Mouse (Mus musculus) lung, adult 2 months (tissue): ENCODE results near the gene Tagap1. TPM values are rescaled to one million over a fixed set of nuclear protein-coding genes. Genes with fewer than 3 reads are reported as not detected.
"Not testable (repeated sequence)": the region's sequence is repeated elsewhere in the genome, so short reads cannot be mapped to it uniquely, and the experiment has no call there.

Source experiments
- DNase-seq: peaks from one replicate; pipeline ENCODE4 v3.0.0; 2022
- H3K4me1 ChIP-seq: fragments of 200-500 bp; 2 replicates; pipeline ENCODE4 v1.6.1; 2011; ENCODE audit warnings: low read length; ENCODE audit not compliant: control insufficient read depth, insufficient read depth
- H3K4me3 ChIP-seq: fragments of 200-500 bp; replicated peaks from 2 replicates; pipeline ENCODE3; 2011; ENCODE audit warnings: low read depth, mild to moderate bottlenecking, control low read depth, low read length; ENCODE audit errors: extremely low read depth
- CTCF ChIP-seq: fragments of 200-500 bp; IDR thresholded peaks from 2 replicates; pipeline ENCODE4 v1.5.1; 2011; ENCODE audit warnings: mild to moderate bottlenecking, low read length, control low read depth; ENCODE audit not compliant: insufficient read depth
- POLR2A ChIP-seq: fragments of 200-500 bp; IDR thresholded peaks from 2 replicates; pipeline ENCODE4 v1.6.1; 2011; ENCODE audit warnings: low read depth, mild to moderate bottlenecking, control low read depth, low read length, borderline replicate concordance; ENCODE audit errors: extremely low read depth
- WGBS: fragments of 180-500 bp; shearing (Covaris S2); methylation state at CpG from one replicate; pipeline ENCODE4 v1.1.7; 2018; 5-methylcytosine and 5-hydroxymethylcytosine counted together
- polyA plus RNA-seq: library from polyadenylated mRNA; depleted of rRNA; stranded (reverse); fragments of >200 nt; gene quantifications from 2 replicates; pipeline ENCODE4 v1.2.3, GENCODE M21; 2012

The Tagap1 gene
- polyA plus RNA-seq, 1 experiment: 13.1 TPM

DNA sequence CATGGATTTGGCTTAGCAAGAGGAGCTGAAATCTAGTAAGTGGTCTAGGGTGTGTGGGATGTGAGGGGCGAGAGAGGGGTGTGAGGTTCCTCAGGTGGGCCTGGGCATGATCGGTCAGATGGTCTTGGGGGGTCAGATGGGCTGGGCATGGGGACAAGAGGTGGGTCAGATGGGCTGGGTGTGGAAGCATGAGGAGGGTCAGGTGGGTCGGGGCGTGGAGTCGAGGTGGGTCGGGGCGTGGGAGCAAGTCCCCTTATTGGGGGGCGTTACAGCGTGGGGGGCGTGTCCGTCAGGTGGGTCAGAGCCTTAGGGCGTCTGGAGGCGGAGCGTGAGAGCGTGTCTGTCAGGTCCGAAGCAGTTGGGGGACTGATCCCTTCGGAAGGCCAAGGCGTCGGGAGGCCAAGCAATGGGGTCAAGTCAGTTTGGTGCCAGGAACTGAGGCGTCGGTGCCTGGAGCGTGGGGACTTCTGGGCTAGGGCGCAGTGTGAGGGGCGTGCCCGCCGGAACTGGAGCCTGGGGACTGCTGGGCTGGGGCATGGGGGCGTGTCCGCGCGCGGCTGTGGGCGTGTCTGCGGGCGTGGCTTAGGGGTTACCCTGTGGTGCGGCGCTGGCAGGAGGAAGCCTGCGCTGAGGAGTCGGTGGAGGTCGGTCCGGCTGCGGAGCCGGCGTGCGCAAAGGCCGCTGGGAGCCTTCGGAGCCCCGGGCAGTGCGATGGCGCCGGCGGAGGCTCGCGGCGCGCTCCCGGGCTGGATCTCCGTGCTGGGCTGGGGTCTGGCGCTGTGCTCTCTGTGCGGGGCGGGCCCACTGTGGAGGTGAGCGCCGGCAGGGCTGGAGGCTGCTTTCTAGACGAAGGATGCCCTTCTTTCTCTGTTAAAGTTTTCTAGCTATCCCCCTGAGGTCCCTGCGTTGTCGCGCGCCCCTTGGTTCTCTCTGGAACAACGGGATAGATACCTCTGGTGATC lies 17.6 kb upstream of the Tagap1 start, which contains the start of gene Gm49721:
TSS of gene Gm49721 (plus strand) at position 618 of the 962 bp plus-strand sequence.
- WGBS: 2% methylated on average over 53 of the region's 68 CpGs
- TF ChIP-seq POLR2A: peak; percentile 22; the same call in 1 of the 2 replicates
- not testable (repeated sequence) for H3K4me3 ChIP-seq, H3K4me1 ChIP-seq
- peak; percentile 72 for DNase-seq

DNA sequence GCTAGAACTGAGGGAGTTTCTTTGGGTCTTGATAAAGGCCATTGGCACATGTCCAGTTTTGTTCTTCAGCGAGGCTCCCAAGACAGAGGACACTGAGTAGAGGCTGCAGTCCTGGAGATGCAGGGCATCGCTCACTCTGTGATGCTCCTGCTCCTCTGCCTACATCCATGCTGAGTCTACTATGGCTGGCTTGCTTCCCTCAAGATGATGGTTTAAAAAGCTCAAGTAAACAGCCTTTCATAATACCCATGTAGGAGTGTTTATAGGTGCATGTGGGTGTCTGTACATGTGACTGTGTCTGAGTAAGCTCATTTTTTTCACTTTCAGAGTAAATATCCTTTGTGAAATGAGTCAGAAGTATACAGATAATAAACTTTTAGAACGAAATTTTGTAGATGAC lies 14.0 kb upstream of the Tagap1 start:
- not testable (repeated sequence) for H3K4me1 ChIP-seq, DNase-seq, H3K4me3 ChIP-seq
- 52% methylated on average over 3 of the region's 3 CpGs for WGBS

DNA sequence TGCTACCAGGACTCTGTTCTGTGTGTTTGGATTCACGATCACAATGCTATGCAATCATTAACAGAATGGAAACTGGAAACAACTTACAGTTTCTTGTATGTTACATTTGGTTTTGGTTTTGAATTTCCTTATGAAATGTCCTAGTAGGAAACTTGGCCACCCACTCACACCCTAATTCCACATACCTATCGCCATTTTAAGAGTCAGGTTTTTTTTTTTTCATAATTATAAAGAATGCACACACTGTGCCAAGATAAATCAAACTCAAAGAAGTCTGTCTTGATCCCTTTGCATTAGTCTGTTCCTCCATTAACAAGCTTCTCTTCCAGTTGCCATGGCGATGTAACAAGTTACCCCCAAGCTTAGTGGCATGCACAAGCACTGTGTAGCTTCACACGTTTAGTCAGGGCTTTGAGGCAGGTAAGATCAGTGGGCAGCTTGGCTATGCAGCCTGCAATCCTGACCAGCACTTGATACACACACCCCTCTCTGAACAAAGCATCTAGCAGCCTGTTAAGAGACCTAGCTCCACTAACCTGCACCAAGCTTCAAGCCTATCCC lies 12.0 kb upstream of the Tagap1 start:
- H3K4me3 ChIP-seq, H3K4me1 ChIP-seq, DNase-seq: not testable (repeated sequence)
- 52% methylated on average over 4 of the region's 4 CpGs for WGBS

DNA sequence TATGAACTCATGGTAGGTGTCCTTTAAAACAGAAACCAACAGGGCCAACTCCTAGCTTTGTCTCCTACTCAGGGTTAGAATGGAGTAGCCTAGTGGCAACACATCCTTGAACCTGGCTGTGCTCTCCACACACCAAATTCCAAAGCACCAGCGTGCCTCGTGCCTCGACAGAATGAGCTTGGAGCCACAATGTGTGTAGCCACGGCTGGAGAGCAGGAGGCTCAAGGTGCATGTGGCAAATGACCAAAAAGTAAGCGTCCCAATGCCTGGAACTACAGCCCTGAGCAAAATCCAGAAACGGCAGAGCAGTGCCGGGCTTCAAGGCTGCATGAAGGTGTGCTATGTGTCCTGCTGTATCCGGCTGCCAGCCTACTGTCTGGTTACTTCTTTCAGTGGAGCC lies 10.3 kb upstream of the Tagap1 start:
- H3K4me3 ChIP-seq, DNase-seq, H3K4me1 ChIP-seq: not testable (repeated sequence)
- 74% methylated on average over 8 of the region's 8 CpGs for WGBS

DNA sequence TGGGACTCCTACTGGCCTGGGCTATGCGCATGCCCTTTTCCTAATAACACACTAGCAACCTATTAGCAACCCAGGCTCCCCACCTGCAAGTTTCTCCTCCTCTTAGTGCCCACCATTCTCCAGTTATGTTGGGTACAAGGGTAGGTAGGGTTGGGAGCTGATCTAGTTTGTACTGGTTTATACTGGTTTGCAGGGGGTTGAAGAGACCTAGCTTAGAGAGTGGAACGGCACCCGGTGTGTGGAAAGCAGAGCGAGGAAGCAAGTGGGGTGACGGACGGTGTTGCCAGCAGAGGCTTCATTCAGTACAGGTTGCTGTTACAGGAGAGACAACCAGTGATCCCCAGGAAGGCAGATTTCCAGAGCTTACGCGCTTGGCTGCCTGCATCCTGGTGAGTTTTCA lies 9.4 kb upstream of the Tagap1 start, which contains the start of gene Rnaset2b:
TSS of gene Rnaset2b (plus strand) at position 301 of the 400 bp plus-strand sequence.
- WGBS: 100% methylated on average over 1 of the region's 8 CpGs
- H3K4me1 ChIP-seq, DNase-seq, H3K4me3 ChIP-seq: not testable (repeated sequence)

DNA sequence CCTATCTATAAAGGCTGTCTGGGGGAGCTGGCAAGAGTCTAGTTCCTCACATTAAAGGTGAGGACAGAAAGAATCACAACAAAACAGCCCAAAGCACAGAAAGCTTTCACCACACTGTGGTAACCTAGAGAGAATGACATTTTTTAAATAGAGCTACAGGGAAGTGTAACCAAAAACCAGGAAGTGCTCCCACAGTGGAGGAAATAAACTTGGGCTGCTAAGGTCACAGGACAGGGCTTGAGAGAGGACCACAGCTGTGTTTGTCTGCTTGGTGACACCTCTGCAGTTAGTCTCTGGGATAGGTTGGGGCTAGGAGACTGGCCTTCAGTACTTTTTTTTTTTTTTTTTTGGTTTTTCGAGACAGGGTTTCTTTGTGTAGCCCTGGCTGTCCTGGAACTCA lies 6.7 kb upstream of the Tagap1 start:
- WGBS: 25% methylated on average over 1 of the region's 1 CpGs
- DNase-seq: not testable (repeated sequence)

DNA sequence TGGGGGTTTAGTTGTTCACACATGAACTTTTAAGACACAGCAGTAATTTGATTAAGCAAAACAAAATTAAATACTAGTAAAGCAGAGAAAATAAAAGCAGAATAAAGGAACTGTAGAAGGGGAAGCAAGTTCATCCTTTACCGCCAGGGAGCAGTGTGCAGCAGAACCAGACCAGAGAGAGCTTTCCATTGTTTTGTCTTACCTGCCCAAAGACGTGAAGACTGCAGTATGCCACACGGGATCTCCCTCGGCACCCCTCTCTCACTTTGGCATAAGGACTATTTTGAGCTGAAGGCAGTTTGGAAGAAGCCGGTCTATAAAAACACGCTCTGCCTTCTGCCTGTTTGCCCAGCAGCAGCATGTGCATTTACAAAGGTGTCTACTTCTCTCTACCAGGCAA lies 4.4 kb upstream of the Tagap1 start:
- 21% methylated on average over 6 of the region's 6 CpGs for WGBS
- not testable (repeated sequence) for H3K4me3 ChIP-seq, H3K4me1 ChIP-seq
- DNase-seq: peak; percentile 26
- peak; percentile 38 for TF ChIP-seq CTCF

More for the DNA sequence above, 6.7 kb upstream of the Tagap1 start:
- H3K4me1 ChIP-seq, H3K4me3 ChIP-seq: not testable (repeated sequence)

DNA sequence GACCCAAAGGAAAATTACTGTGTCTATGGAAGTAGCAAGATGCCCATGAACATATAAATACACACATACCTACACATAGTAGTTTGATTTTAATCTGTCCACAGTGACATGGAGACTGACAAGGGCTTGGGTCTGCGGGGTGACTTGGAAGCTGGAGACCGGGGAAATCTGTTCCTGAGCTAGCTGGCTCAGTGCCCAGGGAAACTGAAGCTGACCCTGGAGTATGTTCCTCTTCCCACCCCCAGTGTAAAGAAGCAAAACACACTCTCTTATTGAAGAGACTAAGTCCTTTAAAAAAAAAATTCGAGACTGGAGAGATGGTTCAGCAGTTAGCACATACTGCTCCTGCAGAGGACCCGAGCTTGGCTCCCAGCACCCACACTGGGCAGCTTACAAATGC lies 2.0 kb upstream of the Tagap1 start:
- DNase-seq, H3K4me3 ChIP-seq, H3K4me1 ChIP-seq: not testable (repeated sequence)
- 20% methylated on average over 4 of the region's 4 CpGs for WGBS

DNA sequence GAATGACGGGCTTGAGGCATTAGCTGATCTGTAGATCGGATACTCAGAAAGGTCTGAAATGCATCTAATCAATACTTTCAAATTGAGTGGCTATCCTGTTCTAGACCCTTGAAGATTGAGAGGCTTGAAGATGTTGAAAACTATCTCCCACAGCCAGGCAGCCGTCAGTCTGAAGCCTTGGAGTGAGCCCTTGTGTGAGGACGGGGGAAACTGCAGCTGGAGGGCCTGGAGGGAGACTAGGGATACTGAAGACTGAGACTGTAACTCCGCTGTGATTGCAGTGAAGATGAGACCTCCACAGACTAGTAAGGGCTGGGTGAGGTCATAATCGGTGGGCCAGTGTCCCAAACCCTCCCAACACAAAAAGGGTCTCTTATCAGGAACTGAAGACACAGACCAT lies 1.4 kb upstream of the Tagap1 start:
- H3K4me1 ChIP-seq, H3K4me3 ChIP-seq, DNase-seq: not testable (repeated sequence)
- 62% methylated on average over 4 of the region's 6 CpGs for WGBS

DNA sequence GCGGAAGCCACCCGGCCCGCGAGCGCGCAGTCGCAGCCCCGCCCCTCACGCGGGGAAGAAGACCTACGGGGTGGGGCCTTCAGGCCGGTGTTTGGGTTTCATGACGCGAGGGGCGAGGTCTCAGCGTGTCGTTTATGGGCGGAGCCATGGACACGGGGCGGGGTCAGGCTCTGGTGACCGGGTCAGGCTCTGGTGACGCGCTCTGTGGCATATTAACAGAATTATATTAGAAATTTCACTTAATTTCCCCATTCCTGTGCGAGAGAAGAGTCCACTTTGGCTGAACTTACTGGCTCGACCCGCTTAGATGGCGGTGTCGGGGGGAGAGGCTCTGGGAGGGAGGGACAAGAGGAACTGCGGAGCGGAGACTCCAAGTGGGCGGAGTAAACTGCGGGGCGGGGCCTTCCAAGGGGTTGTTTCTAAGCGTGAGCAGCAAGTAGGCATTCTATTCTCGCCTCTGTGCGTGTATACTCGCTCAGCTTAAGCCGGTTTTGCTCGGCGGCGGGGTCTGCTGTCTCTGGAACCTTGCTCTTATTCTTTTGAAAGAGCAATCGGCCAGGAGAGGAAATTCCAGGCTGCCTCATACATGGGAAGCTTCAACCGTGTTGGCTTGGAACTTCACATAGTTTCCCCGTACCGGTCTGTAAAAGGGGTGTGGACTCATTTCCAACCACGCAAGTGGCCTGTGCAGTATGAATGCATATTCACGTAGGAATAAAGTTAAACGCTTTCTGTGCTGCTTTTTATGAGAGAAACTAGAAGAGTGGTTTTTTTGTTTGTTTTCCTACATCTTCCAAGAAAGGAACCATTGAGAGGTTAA lies 435 bp upstream of the Tagap1 start:
- WGBS: under 1% methylated on average over 19 of the region's 48 CpGs
- H3K4me3 ChIP-seq: peak overlapping the region; percentile 54
- DNase-seq: peak; percentile 61
- not testable (repeated sequence) for H3K4me1 ChIP-seq

DNA sequence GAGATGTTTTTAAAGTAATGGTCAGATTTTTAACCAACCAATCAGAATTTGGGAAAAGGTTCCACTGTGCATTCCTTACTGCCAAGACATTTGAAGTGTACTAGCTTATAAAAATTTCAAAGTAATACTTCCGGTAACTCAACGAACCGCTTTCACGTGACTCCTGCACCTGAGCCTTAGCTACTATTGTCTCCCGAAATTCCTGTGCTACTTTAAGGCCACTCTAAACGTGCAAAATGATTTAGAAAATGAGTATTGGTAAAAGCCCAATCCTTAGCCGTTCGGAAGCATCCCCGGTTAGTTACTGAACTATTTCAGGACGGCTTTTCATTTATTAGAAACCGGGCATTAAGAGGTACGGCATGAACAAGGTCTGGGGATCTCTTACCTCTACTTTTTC lies 607 bp downstream of the Tagap1 start:
- H3K4me3 ChIP-seq, H3K4me1 ChIP-seq, DNase-seq: not testable (repeated sequence)
- 2% methylated on average over 12 of the region's 12 CpGs for WGBS

DNA sequence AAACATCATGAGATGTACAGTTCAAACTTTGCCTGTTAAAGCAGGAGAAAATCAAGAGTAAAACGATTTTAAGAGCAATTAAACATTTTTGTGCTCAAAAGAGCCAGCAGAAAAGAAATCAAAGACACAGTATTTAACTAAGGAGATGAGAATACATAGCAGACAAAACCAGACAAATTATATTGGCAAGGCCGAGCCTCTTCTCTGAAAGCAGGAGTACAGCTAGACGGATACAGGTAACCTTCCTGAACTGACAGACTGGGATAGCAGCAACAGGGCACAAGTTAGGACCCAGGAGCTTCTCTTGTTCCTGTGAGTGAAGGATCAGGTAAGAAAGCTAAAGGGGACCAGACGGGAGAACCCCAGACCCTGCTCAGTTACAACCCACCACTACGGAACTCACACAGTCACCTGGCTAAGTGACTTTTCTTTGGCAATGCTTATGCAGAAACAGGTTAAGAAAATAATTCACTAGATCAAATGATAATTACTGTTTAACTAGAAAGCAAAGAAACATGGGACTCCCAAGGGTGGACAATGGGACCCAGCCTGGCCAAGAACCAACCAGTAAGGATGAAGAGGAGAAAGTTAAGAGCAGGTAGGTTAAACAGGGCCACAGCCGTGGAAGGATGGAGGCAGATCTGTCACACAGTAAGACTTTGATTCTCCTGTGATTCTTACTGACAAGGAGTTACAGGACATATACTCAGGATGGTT lies 1.3 kb downstream of the Tagap1 start:
- DNase-seq, H3K4me1 ChIP-seq, H3K4me3 ChIP-seq: not testable (repeated sequence)
- 49% methylated on average over 5 of the region's 6 CpGs for WGBS

DNA sequence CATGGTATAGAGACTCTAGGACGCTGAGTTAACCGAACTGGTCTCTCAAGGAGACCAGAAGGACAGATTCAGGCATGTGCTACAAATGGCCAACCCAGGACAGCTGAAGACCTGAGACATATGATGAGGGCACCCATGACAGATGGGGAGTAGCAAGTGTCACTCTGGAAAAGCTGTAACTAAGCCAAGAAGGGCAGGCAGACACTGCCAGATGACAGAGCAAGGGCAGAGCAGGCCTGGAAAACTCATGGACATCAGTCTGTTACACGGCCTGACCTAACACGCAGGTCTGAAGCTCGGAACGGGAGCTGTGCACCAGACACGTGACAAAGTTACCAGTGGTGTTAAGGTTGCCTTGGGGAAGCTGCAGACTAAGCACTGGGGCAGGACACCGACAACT lies 2.1 kb downstream of the Tagap1 start:
- 74% methylated on average over 7 of the region's 8 CpGs for WGBS
- H3K4me3 ChIP-seq, DNase-seq, H3K4me1 ChIP-seq: not testable (repeated sequence)

DNA sequence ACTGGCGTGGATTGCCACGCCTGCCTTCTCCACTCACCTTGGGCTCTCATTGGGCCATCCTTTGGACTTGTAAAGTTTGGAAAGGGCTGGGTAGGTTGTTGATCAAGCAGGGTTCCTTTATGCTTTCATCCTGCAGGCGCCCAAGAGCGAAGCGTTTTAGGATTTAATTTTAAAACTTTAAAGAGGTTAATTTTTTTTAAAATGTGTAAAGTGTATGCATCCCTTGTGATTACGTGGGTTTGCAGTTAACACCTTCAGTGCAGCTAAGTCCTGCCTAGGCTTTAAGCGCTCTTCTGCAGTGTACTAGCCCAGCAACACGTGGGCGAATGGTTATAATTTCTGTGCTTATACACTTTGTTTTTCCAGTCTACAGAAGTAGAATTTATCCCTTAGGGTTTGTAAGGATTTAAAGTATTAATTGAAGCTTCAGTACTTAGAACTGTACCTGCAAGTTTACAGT lies 12.2 kb downstream of the Tagap1 start:
- 8% methylated on average over 9 of the region's 9 CpGs for WGBS
- DNase-seq, H3K4me1 ChIP-seq, H3K4me3 ChIP-seq: not testable (repeated sequence)
